Mouse (Mus musculus) erythroblast, embryonic 14.5 days (primary cell): Measurements from ENCODE around the gene Sfrp2. TPM values are rescaled to one million over a fixed set of nuclear protein-coding genes. Genes with fewer than 3 reads are reported as not detected.

Experiments
- H3K27me3 ChIP-seq: 2 replicates; pipeline ENCODE4 v1.6.1; 2012; ENCODE audit warnings: inconsistent platforms; ENCODE audit not compliant: control insufficient read depth
- H3K36me3 ChIP-seq: 2 replicates; pipeline ENCODE4 v1.6.1; 2012; ENCODE audit warnings: mild to moderate bottlenecking, inconsistent platforms; ENCODE audit not compliant: control insufficient read depth
- H3K4me1 ChIP-seq: 2 replicates; pipeline ENCODE4 v1.6.1; 2012; ENCODE audit warnings: inconsistent platforms; ENCODE audit not compliant: control insufficient read depth
- H3K4me3 ChIP-seq: replicated peaks from 2 replicates; pipeline ENCODE3; 2012; ENCODE audit warnings: moderate library complexity, mild to moderate bottlenecking, inconsistent platforms
- H3K9me3 ChIP-seq: 2 replicates; pipeline ENCODE4 v1.6.1; 2012; ENCODE audit warnings: low read length, inconsistent platforms, mixed read lengths; ENCODE audit not compliant: control insufficient read depth
- GATA1 ChIP-seq: IDR thresholded peaks from 2 replicates; pipeline ENCODE4 v1.6.1; 2012; ENCODE audit warnings: low read length, inconsistent platforms, mixed read lengths
- TAL1 ChIP-seq: IDR thresholded peaks from 3 replicates; pipeline ENCODE4 v1.6.1; 2012; ENCODE audit warnings: low read length, inconsistent platforms, mixed read lengths
- polyA plus RNA-seq: library from polyadenylated mRNA; stranded (reverse); fragments of >175 nt; gene quantifications from 2 replicates; pipeline ENCODE4 v1.2.3, GENCODE M21; 2012

The Sfrp2 gene
- polyA plus RNA-seq, 1 experiment = not detected

- Histone ChIP-seq H3K4me3 (no peak overlapping the region), H3K36me3 (no peaks in the 10 kb centered on the region), H3K27me3 (peaks cover 54% of the 10 kb centered on the region), H3K9me3 (no peaks in the 10 kb centered on the region), H3K4me1 (no peaks in the 10 kb centered on the region)
- TF ChIP-seq TAL1 (no peak), GATA1 (no peak)
Measured at GRCm38 (mm10) chr3:83768293-83769035, 2.3 kb downstream of the Sfrp2 start.

- no peaks in the 10 kb centered on the region for H3K4me1 ChIP-seq
Measured at GRCm38 (mm10) chr3:83769036-83769410, 2.9 kb downstream of the Sfrp2 start.

GRCm38 (mm10) chr3:83771160-83771869 is 5.2 kb downstream of the Sfrp2 start:
- Histone ChIP-seq H3K4me1 (no peaks in the 10 kb centered on the region), H3K36me3 (no peaks in the 10 kb centered on the region), H3K27me3 (peaks cover 26% of the 10 kb centered on the region), H3K4me3 (no peak overlapping the region), H3K9me3 (no peaks in the 10 kb centered on the region)
- TF ChIP-seq GATA1 (no peak), TAL1 (no peak)

More at GRCm38 (mm10) chr3:83769036-83769410, 2.9 kb downstream of the Sfrp2 start:
- TF ChIP-seq TAL1 = no peak
- no peak overlapping the region for H3K4me3 ChIP-seq
- H3K9me3 ChIP-seq = no peaks in the 10 kb centered on the region
- no peaks in the 10 kb centered on the region for H3K36me3 ChIP-seq
- H3K27me3 ChIP-seq = peaks cover 49% of the 10 kb centered on the region

- no peaks in the 10 kb centered on the region for H3K4me1 ChIP-seq
- TF ChIP-seq TAL1 = no peak
- TF ChIP-seq GATA1 = no peak
- no peak overlapping the region for H3K4me3 ChIP-seq
- no peaks in the 10 kb centered on the region for H3K9me3 ChIP-seq
- H3K27me3 ChIP-seq = peaks cover 9% of the 10 kb centered on the region
- no peaks in the 10 kb centered on the region for H3K36me3 ChIP-seq
Measured at GRCm38 (mm10) chr3:83773281-83773680, 7.2 kb downstream of the Sfrp2 start.

GRCm38 (mm10) chr3:83775403-83775802 is 9.3 kb downstream of the Sfrp2 start:
- no peaks in the 10 kb centered on the region for H3K27me3 ChIP-seq
- no peak for TF ChIP-seq TAL1
- H3K9me3 ChIP-seq = no peaks in the 10 kb centered on the region
- H3K4me1 ChIP-seq = no peaks in the 10 kb centered on the region
- no peak overlapping the region for H3K4me3 ChIP-seq
- no peaks in the 10 kb centered on the region for H3K36me3 ChIP-seq

- no peaks in the 10 kb centered on the region for H3K4me1 ChIP-seq
- H3K4me3 ChIP-seq = no peak overlapping the region
- no peaks in the 10 kb centered on the region for H3K9me3 ChIP-seq
- no peak for TF ChIP-seq GATA1
- TF ChIP-seq TAL1 = no peak
- no peaks in the 10 kb centered on the region for H3K36me3 ChIP-seq
- no peaks in the 10 kb centered on the region for H3K27me3 ChIP-seq
Measured at GRCm38 (mm10) chr3:83781460-83782222, 15.5 kb downstream of the Sfrp2 start.

GRCm38 (mm10) chr3:83783716-83784469 is 17.8 kb downstream of the Sfrp2 start:
- no peaks in the 10 kb centered on the region for H3K36me3 ChIP-seq
- no peak overlapping the region for H3K4me3 ChIP-seq
- TF ChIP-seq GATA1 = no peak
- no peak for TF ChIP-seq TAL1
- H3K9me3 ChIP-seq = no peaks in the 10 kb centered on the region
- H3K4me1 ChIP-seq = no peaks in the 10 kb centered on the region
- peaks cover 7% of the 10 kb centered on the region for H3K27me3 ChIP-seq

GRCm38 (mm10) chr3:83784726-83785125 is 18.6 kb downstream of the Sfrp2 start:
- H3K36me3 ChIP-seq = no peaks in the 10 kb centered on the region
- TF ChIP-seq TAL1 = no peak
- no peak for TF ChIP-seq GATA1
- H3K4me3 ChIP-seq = no peak overlapping the region
- H3K4me1 ChIP-seq = no peaks in the 10 kb centered on the region
- H3K9me3 ChIP-seq = no peaks in the 10 kb centered on the region
- peaks cover 15% of the 10 kb centered on the region for H3K27me3 ChIP-seq
